In the genomic region with DNA sequence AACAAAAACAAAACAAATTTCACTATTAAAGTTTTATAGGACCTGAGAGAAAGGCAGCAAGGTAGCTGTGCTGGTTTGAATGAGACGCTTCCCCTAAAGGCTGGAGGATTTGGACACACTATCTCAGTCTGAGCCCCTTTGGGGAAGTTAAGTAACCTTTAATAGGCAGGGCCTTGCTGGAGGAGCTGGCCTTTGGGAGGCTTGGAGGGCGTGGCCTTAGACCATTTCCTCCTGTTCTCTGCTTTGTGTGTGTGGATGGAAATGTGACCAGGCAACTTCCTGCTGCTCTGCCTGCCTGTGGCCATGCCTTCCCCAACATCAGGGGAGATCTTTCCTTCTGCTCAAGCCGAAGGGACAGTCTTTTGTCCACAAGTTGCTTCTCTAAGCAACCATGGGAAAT, we compare ENCODE assay signal across 18 mouse cellular contexts. TPM values are rescaled to one million over a fixed set of nuclear protein-coding genes. Genes with fewer than 3 reads are reported as not detected.
DNase-seq lines count a peak whose midpoint lies in the region; TF ChIP-seq lines count a peak whose summit lies in the region.
"Had no signal": no experiment of that assay in that cellular context is flagged by ENCODE, and none has a peak within 500 bp of the region (broad histone marks: within the 10 kb centered on the region; RNA-seq: fewer than 3 reads in every experiment).

No protein-coding gene starts in this region.

- no peak for TF ChIP-seq RAD21 in CH12.LX (IDR thresholded peaks at IDR 0.05; ENCODE audit: low read depth, low read length)

- intact Hi-C loops in gastrocnemius, postnatal 14 days (cut with DNase I; ENCODE audit: low total_unique reads) = no loop called here

- DNase-seq in heart, adult 11 months = peak; percentile 90
- DNase-seq in heart, adult 8-10 months (ENCODE audit: low spot score) = no peak
- DNase-seq in CH12.LX (ENCODE audit: extremely low read depth) = peak; percentile 17
- peak; percentile 63 for DNase-seq in lung, postnatal 36 days
- no peak for DNase-seq in forebrain, embryonic 10.5 days (ENCODE audit: extremely low spot score, low spot score)
- DNase-seq in layer of hippocampus, adult 9-11 months = no peak
- DNase-seq in gastrocnemius, postnatal 14 days = no peak
- DNase-seq: adrenal gland, adult 2 months; cerebellum, adult 11 months; cerebellum, postnatal 14 days; heart, postnatal 36 days; kidney, adult 9 months; layer of hippocampus, postnatal 36 days; liver, embryonic 13.5 days; midbrain, embryonic 14.5 days had no signal

- H3K9ac ChIP-seq in CH12.LX (ENCODE audit: insufficient read depth, low read depth) = no peak overlapping the region
- H3K9ac ChIP-seq: forebrain, embryonic 13.5 days; heart, embryonic 13.5 days; liver, embryonic 13.5 days had no signal

- no peak overlapping the region for H3K4me3 ChIP-seq in CH12.LX (replicated peaks in 1 of 3; ENCODE audit: low read depth in 2 of 3, low read length in 2 of 3, poor library complexity in 1 of 3)
- H3K4me3 ChIP-seq in bone marrow macrophage, adult 2 months (ENCODE audit: insufficient read depth, low read length) = no peak overlapping the region
- H3K4me3 ChIP-seq in forebrain, embryonic 10.5 days = no peak overlapping the region
- H3K4me3 ChIP-seq: forebrain, embryonic 13.5 days; heart, embryonic 13.5 days; liver, embryonic 13.5 days had no signal

- peaks cover 0 to 4% of the 10 kb centered on the region in 2 experiments; a peak in 1 of 4 replicates for H3K4me1 ChIP-seq in CH12.LX (ENCODE audit: control insufficient read depth in 1 of 2, insufficient read depth in 2 of 2)
- H3K4me1 ChIP-seq in bone marrow macrophage, adult 2 months (ENCODE audit: control insufficient read depth, insufficient read depth, low read length) = peaks cover 5% of the 10 kb centered on the region; the same call in 1 of the 2 replicates
- H3K4me1 ChIP-seq in forebrain, embryonic 10.5 days = no peaks in the 10 kb centered on the region
- H3K4me1 ChIP-seq: forebrain, embryonic 13.5 days; heart, embryonic 13.5 days; liver, embryonic 13.5 days had no signal

- H3K27me3 ChIP-seq in CH12.LX (replicated peaks) = no peaks in the 10 kb centered on the region
- no peaks in the 10 kb centered on the region for H3K27me3 ChIP-seq in forebrain, embryonic 10.5 days (ENCODE audit: poor library complexity, severe bottlenecking)
- H3K27me3 ChIP-seq: forebrain, embryonic 13.5 days; heart, embryonic 13.5 days; liver, embryonic 13.5 days had no signal

- no peaks in the 10 kb centered on the region for H3K79me2 ChIP-seq in CH12.LX (replicated peaks; ENCODE audit: control insufficient read depth, extremely low read depth, insufficient read depth, poor library complexity, severe bottlenecking)

- H3K27ac ChIP-seq in CH12.LX (ENCODE audit: insufficient read depth, low read depth) = no peak overlapping the region
- H3K27ac ChIP-seq in bone marrow macrophage, adult 2 months (ENCODE audit: insufficient read depth, low read depth, low read length) = peak overlapping the region; percentile 74
- no peak overlapping the region for H3K27ac ChIP-seq in forebrain, embryonic 10.5 days
- H3K27ac ChIP-seq: forebrain, embryonic 13.5 days; heart, embryonic 13.5 days; liver, embryonic 13.5 days had no signal

- H3K9me3 ChIP-seq in CH12.LX (replicated peaks; ENCODE audit: low read length) = no peaks in the 10 kb centered on the region
- no peaks in the 10 kb centered on the region for H3K9me3 ChIP-seq in forebrain, embryonic 10.5 days
- H3K9me3 ChIP-seq: forebrain, embryonic 13.5 days; heart, embryonic 13.5 days; liver, embryonic 13.5 days had no signal

- peaks cover 35 to 42% of the 10 kb centered on the region in 2 experiments for H3K36me3 ChIP-seq in CH12.LX (replicated peaks in 1 of 2; ENCODE audit: control insufficient read depth in 1 of 2, insufficient read depth in 1 of 2, low read length in 1 of 2)
- no peaks in the 10 kb centered on the region; the same call in 1 of the 2 replicates for H3K36me3 ChIP-seq in forebrain, embryonic 10.5 days (replicated peaks)
- H3K36me3 ChIP-seq: heart, embryonic 13.5 days had no signal

- no peak for TF ChIP-seq CTCF in CH12.LX (conservative IDR thresholded peaks at IDR 0.05 in 1 of 2, IDR thresholded peaks at IDR 0.05 in 1 of 2; ENCODE audit: low read depth in 2 of 2, low read length in 2 of 2)
- TF ChIP-seq CTCF in bone marrow macrophage, adult 2 months (IDR thresholded peaks at IDR 0.05; ENCODE audit: low read depth, low read length) = no peak

- dilution Hi-C loops in CH12.LX (cut with MboI; ENCODE audit: extremely low pct_ligation_motif_present, extremely low pct_unique_long_range_greater_than_20kb, low sequenced_read_pairs) = no loop called here

- TF ChIP-seq EP300 in CH12.LX (IDR thresholded peaks at IDR 0.05; ENCODE audit: low read length) = no peak

- TF ChIP-seq POLR2A in CH12.LX (IDR thresholded peaks at IDR 0.05; ENCODE audit: low read depth, low read length) = no peak
- no peak for TF ChIP-seq POLR2A in bone marrow macrophage, adult 2 months (IDR thresholded peaks at IDR 0.05; ENCODE audit: borderline replicate concordance, low read depth, low read length)

- in situ Hi-C loops in CH12.LX (cut with MboI; ENCODE audit: low pct_ligation_motif_present, low pct_unique_long_range_greater_than_20kb, low sequenced_read_pairs) = no loop called here

- 84% methylated on average over 3 of the region's 3 CpGs for WGBS in forebrain, embryonic 10.5 days

- no peak overlapping the region for H3K4me2 ChIP-seq in CH12.LX (ENCODE audit: insufficient read depth, low read depth, poor library complexity, severe bottlenecking)
- H3K4me2 ChIP-seq: forebrain, embryonic 13.5 days; heart, embryonic 13.5 days; liver, embryonic 13.5 days had no signal

TF ChIP-seq in CH12.LX, 34 proteins besides CTCF, POLR2A, EP300 and RAD21:
- TF ChIP-seq MYC (IDR thresholded peaks at IDR 0.05; ENCODE audit: low read depth, low read length) (no peak), KAT2A (IDR thresholded peaks at IDR 0.05; ENCODE audit: insufficient replicate concordance, low read length) (no peak), ETS1 (conservative IDR thresholded peaks at IDR 0.05; ENCODE audit: low read depth, low read length) (no peak), NRF1 (IDR thresholded peaks at IDR 0.05; ENCODE audit: low read depth, low read length) (no peak), SMC3 (IDR thresholded peaks at IDR 0.05; ENCODE audit: low read depth, low read length) (no peak), JUN (IDR thresholded peaks at IDR 0.05; ENCODE audit: insufficient read depth, low read depth, low read length) (no peak), SIN3A (IDR thresholded peaks at IDR 0.05; ENCODE audit: low read length) (no peak), ELF1 (IDR thresholded peaks at IDR 0.05; ENCODE audit: low read depth, low read length) (no peak), PAX5 (IDR thresholded peaks at IDR 0.05; ENCODE audit: low read length) (no peak), ZC3H11A (IDR thresholded peaks at IDR 0.05; ENCODE audit: low read depth, low read length) (no peak), CHD2 (IDR thresholded peaks at IDR 0.05; ENCODE audit: low read length) (no peak), E2F4 (IDR thresholded peaks at IDR 0.05; ENCODE audit: insufficient replicate concordance, low read depth, low read length) (no peak), MAFK (IDR thresholded peaks at IDR 0.05; ENCODE audit: insufficient replicate concordance, low read length) (no peak), MXI1 (IDR thresholded peaks at IDR 0.05; ENCODE audit: low read depth, low read length) (no peak), HCFC1 (IDR thresholded peaks at IDR 0.05; ENCODE audit: low read depth, low read length) (no peak), POLR2AphosphoS2 (IDR thresholded peaks at IDR 0.05; ENCODE audit: low read depth, low read length) (no peak), ZNF384 (IDR thresholded peaks at IDR 0.05; ENCODE audit: low read depth, low read length) (no peak)

RNA-seq across cellular contexts. Expression of a gene that starts 14.0 kb away (rescaled TPM):
- total RNA-seq in heart, adult 8-10 months (2022) = 1 to 10 TPM; 8.1 to 9.3 (median 8.9) TPM
- total RNA-seq in CH12.LX (2012; rRNA removed) (not detected in 2 replicates), CH12.LX (2014; rRNA removed) (not detected in 2 replicates)
- not detected in 2 replicates for polyA plus RNA-seq in CH12.LX (2012; ENCODE audit: insufficient read length, low read depth)
- polyA plus RNA-seq in bone marrow macrophage, adult 2 months (2012; ENCODE audit: insufficient read depth, insufficient read length, missing spikeins) = 120 and 135 TPM in 2 replicates
- 11.2 and 11.8 TPM in 2 replicates for polyA plus RNA-seq in forebrain, embryonic 10.5 days (2016; fragmentation: Nextera tagmentation; extraction: Ambion mirVana)
- 10 to 100 TPM in 1 of 2 experiments, 1 to 10 TPM in 1; 9.3 to 12.2 TPM for total RNA-seq in gastrocnemius, postnatal 14 days (2021)

Comparison
In these comparisons a context has a peak if more than half of its experiments do, and no peak if none do; other contexts are left out.
1. DNase-seq: peak in heart, adult 11 months (single experiment), CH12.LX (single experiment) and lung, postnatal 36 days (single experiment); none in heart, adult 8-10 months (single experiment), forebrain, embryonic 10.5 days (single experiment), layer of hippocampus, adult 9-11 months (single experiment) and gastrocnemius, postnatal 14 days (single experiment).
2. RNA of a gene that starts 14.0 kb away (total RNA-seq): 9.3 to 12.2 TPM in gastrocnemius, postnatal 14 days and 8.1 to 9.3 TPM in heart, adult 8-10 months; not detected in CH12.LX; every median in the first group is over 4 times any median in the second.